Comparison of ENCODE assay signal across 17 mouse cellular contexts in genomic region chr3:87958476-87958875, GRCm38 (mm10). TPM values are rescaled to one million over a fixed set of nuclear protein-coding genes. Genes with fewer than 3 reads are reported as not detected.
A peak's percentile ranks its signal among the peaks of the same experiment; 100 is the strongest.
DNase-seq lines count a peak whose midpoint lies in the region; ATAC-seq lines count a peak whose summit lies in the region.
"Had no signal": no experiment of that assay in that cellular context is flagged by ENCODE, and none has a peak within 500 bp of the region (broad histone marks: within the 10 kb centered on the region; RNA-seq: fewer than 3 reads in every experiment).

No protein-coding gene starts in this region.

- H3K4me2 ChIP-seq in hindbrain, embryonic 13.5 days: no peak overlapping the region
- H3K4me2 ChIP-seq in neural tube, embryonic 11.5 days (ENCODE audit: low read depth): no peak overlapping the region
- no peak overlapping the region for H3K4me2 ChIP-seq in neural tube, embryonic 15.5 days
- H3K4me2 ChIP-seq: midbrain, embryonic 13.5 days had no signal

- H3K36me3 ChIP-seq in hindbrain, embryonic 10.5 days: peaks cover 19% of the 10 kb centered on the region
- H3K36me3 ChIP-seq in hindbrain, embryonic 13.5 days: no peaks in the 10 kb centered on the region
- H3K36me3 ChIP-seq in neural tube, embryonic 11.5 days (ENCODE audit: control insufficient read depth, insufficient read depth, low read length): peaks cover 3% of the 10 kb centered on the region; the same call in 1 of the 2 replicates
- H3K36me3 ChIP-seq in neural tube, embryonic 15.5 days: no peaks in the 10 kb centered on the region
- peaks cover 19% of the 10 kb centered on the region for H3K36me3 ChIP-seq in limb, embryonic 10.5 days
- H3K36me3 ChIP-seq: midbrain, embryonic 13.5 days had no signal

- H3K4me1 ChIP-seq in hindbrain, embryonic 10.5 days (replicated peaks): peaks cover 52% of the 10 kb centered on the region
- peaks cover 23% of the 10 kb centered on the region for H3K4me1 ChIP-seq in hindbrain, embryonic 13.5 days (replicated peaks)
- peaks cover 29% of the 10 kb centered on the region for H3K4me1 ChIP-seq in neural tube, embryonic 11.5 days (ENCODE audit: control insufficient read depth, insufficient read depth, low read length)
- H3K4me1 ChIP-seq in neural tube, embryonic 15.5 days: peaks cover 13% of the 10 kb centered on the region
- H3K4me1 ChIP-seq in limb, embryonic 10.5 days: peaks cover 39% of the 10 kb centered on the region

- H3K27ac ChIP-seq in hindbrain, embryonic 10.5 days: peak overlapping the region; percentile 94
- H3K27ac ChIP-seq in hindbrain, embryonic 13.5 days: no peak overlapping the region
- H3K27ac ChIP-seq in neural tube, embryonic 11.5 days (ENCODE audit: low read depth, low read length): peak overlapping the region; percentile 53; the same call in 1 of the 2 replicates
- no peak overlapping the region for H3K27ac ChIP-seq in neural tube, embryonic 15.5 days (replicated peaks)
- peak overlapping the region; percentile 71 for H3K27ac ChIP-seq in limb, embryonic 10.5 days
- H3K27ac ChIP-seq: heart, adult 2 months; macrophage; midbrain, embryonic 13.5 days had no signal

- ATAC-seq in hindbrain, embryonic 13.5 days (ENCODE audit: low FRiP score): no peak
- ATAC-seq in neural tube, embryonic 11.5 days (ENCODE audit: insufficient read depth, low FRiP score, low TSS enrichment): no peak
- ATAC-seq in neural tube, embryonic 15.5 days (ENCODE audit: low FRiP score): no peak
- ATAC-seq: midbrain, embryonic 13.5 days had no signal

- peak overlapping the region; percentile 57 for H3K4me3 ChIP-seq in hindbrain, embryonic 10.5 days
- no peak overlapping the region for H3K4me3 ChIP-seq in hindbrain, embryonic 13.5 days
- H3K4me3 ChIP-seq in neural tube, embryonic 11.5 days (ENCODE audit: low read depth, low read length): no peak overlapping the region
- H3K4me3 ChIP-seq in neural tube, embryonic 15.5 days (replicated peaks): no peak overlapping the region
- H3K4me3 ChIP-seq in limb, embryonic 10.5 days: 0 out of 2 replicates have a peak overlapping the region, but pooled peaks have one; percentile 5
- H3K4me3 ChIP-seq: heart, adult 2 months; midbrain, embryonic 13.5 days had no signal

- 15% methylated on average over 4 of the region's 4 CpGs for WGBS in hindbrain, embryonic 10.5 days
- 12% methylated on average over 4 of the region's 4 CpGs for WGBS in hindbrain, embryonic 13.5 days
- WGBS in neural tube, embryonic 11.5 days: 12% methylated on average over 4 of the region's 4 CpGs
- WGBS in neural tube, embryonic 15.5 days: 13% methylated on average over 4 of the region's 4 CpGs
- 11% methylated on average over 4 of the region's 4 CpGs for WGBS in limb, embryonic 10.5 days

- H3K27me3 ChIP-seq in hindbrain, embryonic 10.5 days (ENCODE audit: insufficient read depth, poor library complexity, severe bottlenecking): no peaks in the 10 kb centered on the region
- H3K27me3 ChIP-seq in hindbrain, embryonic 13.5 days: no peaks in the 10 kb centered on the region
- H3K27me3 ChIP-seq in neural tube, embryonic 11.5 days (ENCODE audit: control insufficient read depth, insufficient read depth, low read length): no peaks in the 10 kb centered on the region
- no peaks in the 10 kb centered on the region for H3K27me3 ChIP-seq in neural tube, embryonic 15.5 days (replicated peaks)
- no peaks in the 10 kb centered on the region for H3K27me3 ChIP-seq in limb, embryonic 10.5 days (ENCODE audit: low read depth, poor library complexity, severe bottlenecking)
- H3K27me3 ChIP-seq: midbrain, embryonic 13.5 days had no signal

- no peak for DNase-seq in hindbrain, embryonic 10.5 days (ENCODE audit: low spot score)
- DNase-seq in neural tube, embryonic 11.5 days (ENCODE audit: low spot score): no peak
- no peak for DNase-seq in limb, embryonic 10.5 days (ENCODE audit: low spot score)
- no peak for DNase-seq in frontal cortex, adult 2 months (ENCODE audit: extremely low spot score in 1 of 2, low spot score in 1 of 2)
- DNase-seq in natural killer cell, adult 2 months (ENCODE audit: low spot score in 2 of 2): no peak
- DNase-seq: adrenal gland, adult 2 months; cerebellum, adult 2 months; heart, adult 2 months; heart, postnatal 14 days; liver; lung, adult 2 months; thymus, postnatal 36 days had no signal

- no peak overlapping the region for H3K9ac ChIP-seq in hindbrain, embryonic 13.5 days
- peak overlapping the region; percentile 31 for H3K9ac ChIP-seq in neural tube, embryonic 11.5 days (ENCODE audit: low read length)
- H3K9ac ChIP-seq in neural tube, embryonic 15.5 days (replicated peaks): no peak overlapping the region
- H3K9ac ChIP-seq: midbrain, embryonic 13.5 days had no signal

- H3K9me3 ChIP-seq in hindbrain, embryonic 10.5 days: no peaks in the 10 kb centered on the region
- no peaks in the 10 kb centered on the region for H3K9me3 ChIP-seq in hindbrain, embryonic 13.5 days
- H3K9me3 ChIP-seq in neural tube, embryonic 11.5 days (ENCODE audit: control insufficient read depth, low read length): no peaks in the 10 kb centered on the region
- no peaks in the 10 kb centered on the region for H3K9me3 ChIP-seq in neural tube, embryonic 15.5 days (replicated peaks)
- H3K9me3 ChIP-seq in limb, embryonic 10.5 days (replicated peaks): no peaks in the 10 kb centered on the region
- H3K9me3 ChIP-seq: midbrain, embryonic 13.5 days had no signal

RNA-seq across cellular contexts. Expression of gene Crabp2, which starts 10.0 kb away (rescaled TPM):
- polyA plus RNA-seq in hindbrain, embryonic 10.5 days (2016; fragmentation: Nextera tagmentation; extraction: Ambion mirVana): 956 and 1,072 TPM in 2 replicates
- 145 and 148 TPM in 2 replicates for polyA plus RNA-seq in hindbrain, embryonic 13.5 days (2015; fragmentation: Nextera tagmentation; extraction: Ambion mirVana)
- polyA plus RNA-seq in neural tube, embryonic 11.5 days (2014; fragmentation: Nextera tagmentation; extraction: Ambion mirVana): 565 and 607 TPM in 2 replicates
- 81.1 and 86.0 TPM in 2 replicates for polyA plus RNA-seq in neural tube, embryonic 15.5 days (2015; fragmentation: Nextera tagmentation; extraction: Ambion mirVana)
- 944 and 1,066 TPM in 2 replicates for polyA plus RNA-seq in limb, embryonic 10.5 days (2016; fragmentation: Nextera tagmentation; extraction: Ambion mirVana)
- 9.2 and 11.0 TPM in 2 replicates for polyA plus RNA-seq in frontal cortex, adult 2 months (2012; rRNA removed)
- polyA plus RNA-seq: adrenal gland, adult 2 months; heart, adult 2 months; large intestine, adult 2 months; macrophage had no signal

RNA-seq across cellular contexts. Expression of gene Nes, which starts 12.4 kb away (rescaled TPM):
- 109 and 143 TPM in 2 replicates for polyA plus RNA-seq in hindbrain, embryonic 10.5 days (2016; fragmentation: Nextera tagmentation; extraction: Ambion mirVana)
- polyA plus RNA-seq in hindbrain, embryonic 13.5 days (2015; fragmentation: Nextera tagmentation; extraction: Ambion mirVana): 49.5 and 55.3 TPM in 2 replicates
- polyA plus RNA-seq in neural tube, embryonic 11.5 days (2014; fragmentation: Nextera tagmentation; extraction: Ambion mirVana): 59.5 and 60.2 TPM in 2 replicates
- polyA plus RNA-seq in neural tube, embryonic 15.5 days (2015; fragmentation: Nextera tagmentation; extraction: Ambion mirVana): 22.5 and 22.8 TPM in 2 replicates
- polyA plus RNA-seq in limb, embryonic 10.5 days (2016; fragmentation: Nextera tagmentation; extraction: Ambion mirVana): 13.5 and 14.6 TPM in 2 replicates
- polyA plus RNA-seq in frontal cortex, adult 2 months (2012; rRNA removed): 4.3 and 4.8 TPM in 2 replicates

RNA-seq across cellular contexts. Expression of gene Rrnad1, which starts 28.0 kb away (rescaled TPM):
- polyA plus RNA-seq in hindbrain, embryonic 10.5 days (2016; fragmentation: Nextera tagmentation; extraction: Ambion mirVana): 18.9 and 20.9 TPM in 2 replicates
- 19.3 and 20.7 TPM in 2 replicates for polyA plus RNA-seq in hindbrain, embryonic 13.5 days (2015; fragmentation: Nextera tagmentation; extraction: Ambion mirVana)
- 14.5 and 16.9 TPM in 2 replicates for polyA plus RNA-seq in neural tube, embryonic 11.5 days (2014; fragmentation: Nextera tagmentation; extraction: Ambion mirVana)
- 19.3 and 19.7 TPM in 2 replicates for polyA plus RNA-seq in neural tube, embryonic 15.5 days (2015; fragmentation: Nextera tagmentation; extraction: Ambion mirVana)
- polyA plus RNA-seq in limb, embryonic 10.5 days (2016; fragmentation: Nextera tagmentation; extraction: Ambion mirVana): 21.1 and 21.7 TPM in 2 replicates
- 42.4 and 46.4 TPM in 2 replicates for polyA plus RNA-seq in frontal cortex, adult 2 months (2012; rRNA removed)

RNA-seq across cellular contexts. Expression of gene Isg20l2, which starts 28.4 kb away (rescaled TPM):
- 73.3 and 75.7 TPM in 2 replicates for polyA plus RNA-seq in hindbrain, embryonic 10.5 days (2016; fragmentation: Nextera tagmentation; extraction: Ambion mirVana)
- polyA plus RNA-seq in hindbrain, embryonic 13.5 days (2015; fragmentation: Nextera tagmentation; extraction: Ambion mirVana): 40.1 and 40.7 TPM in 2 replicates
- 52.3 and 53.9 TPM in 2 replicates for polyA plus RNA-seq in neural tube, embryonic 11.5 days (2014; fragmentation: Nextera tagmentation; extraction: Ambion mirVana)
- 21.6 and 31.7 TPM in 2 replicates for polyA plus RNA-seq in neural tube, embryonic 15.5 days (2015; fragmentation: Nextera tagmentation; extraction: Ambion mirVana)
- 84.8 and 86.0 TPM in 2 replicates for polyA plus RNA-seq in limb, embryonic 10.5 days (2016; fragmentation: Nextera tagmentation; extraction: Ambion mirVana)
- 12.9 and 13.9 TPM in 2 replicates for polyA plus RNA-seq in frontal cortex, adult 2 months (2012; rRNA removed)

RNA-seq across cellular contexts. Expression of gene Mrpl24, which starts 39.2 kb away (rescaled TPM):
- polyA plus RNA-seq in hindbrain, embryonic 10.5 days (2016; fragmentation: Nextera tagmentation; extraction: Ambion mirVana): 74.7 and 76.1 TPM in 2 replicates
- 63.9 and 70.1 TPM in 2 replicates for polyA plus RNA-seq in hindbrain, embryonic 13.5 days (2015; fragmentation: Nextera tagmentation; extraction: Ambion mirVana)
- 76.1 and 79.2 TPM in 2 replicates for polyA plus RNA-seq in neural tube, embryonic 11.5 days (2014; fragmentation: Nextera tagmentation; extraction: Ambion mirVana)
- 51.0 and 59.5 TPM in 2 replicates for polyA plus RNA-seq in neural tube, embryonic 15.5 days (2015; fragmentation: Nextera tagmentation; extraction: Ambion mirVana)
- polyA plus RNA-seq in limb, embryonic 10.5 days (2016; fragmentation: Nextera tagmentation; extraction: Ambion mirVana): 75.0 and 81.3 TPM in 2 replicates
- polyA plus RNA-seq in frontal cortex, adult 2 months (2012; rRNA removed): 80.0 and 80.7 TPM in 2 replicates

Comparison
In these comparisons a context has a peak if more than half of its experiments do, and no peak if none do; other contexts are left out.
1. H3K27ac ChIP-seq: peak in hindbrain, embryonic 10.5 days (single experiment), neural tube, embryonic 11.5 days (single experiment) and limb, embryonic 10.5 days (single experiment); none in hindbrain, embryonic 13.5 days (single experiment) and neural tube, embryonic 15.5 days (single experiment).
2. H3K4me3 ChIP-seq: peak in hindbrain, embryonic 10.5 days (single experiment) and limb, embryonic 10.5 days (single experiment); none in hindbrain, embryonic 13.5 days (single experiment), neural tube, embryonic 11.5 days (single experiment) and neural tube, embryonic 15.5 days (single experiment).